Mouse (Mus musculus) heart, postnatal 25 days (tissue): ENCODE results near the gene Arhgef7. TPM values are rescaled to one million over a fixed set of nuclear protein-coding genes. Genes with fewer than 3 reads are reported as not detected.

Experiments used
- DNase-seq: peaks from one replicate; pipeline ENCODE4 v3.0.0; 2022; ENCODE audit warnings: low spot score
- intact Hi-C: fragments of 180-260 bp; cut with DNase I; formaldehyde crosslinking; loops from one replicate; pipeline ENCODE4 v1.15.1; 2025
- total RNA-seq, 2 experiments: library from RNA; stranded (reverse); gene quantifications; 2 replicates each; pipeline ENCODE4 v1.2.3; 2021

Arhgef7 gene
- total RNA-seq: 100 to 1,000 TPM; 153 to 155 TPM

- intact Hi-C loops: no loop called here
- DNase-seq: no peak
Observed at GRCm38 (mm10) chr8:11727651-11728481, at the start of gene Arhgef7. Gene Arhgef7 (plus strand): TSS chr8:11727721.

GRCm38 (mm10) chr8:11684558-11684957, 43.0 kb upstream of the Arhgef7 start:
- intact Hi-C loops: no loop called here
- no peak for DNase-seq

- DNase-seq: no peak
- intact Hi-C loops: no loop called here
Observed at GRCm38 (mm10) chr8:11687251-11687650, 40.3 kb upstream of the Arhgef7 start.

- intact Hi-C loops: no loop called here
Observed at GRCm38 (mm10) chr8:11689945-11690344, 37.6 kb upstream of the Arhgef7 start.

GRCm38 (mm10) chr8:11691284-11691683, 36.2 kb upstream of the Arhgef7 start:
- DNase-seq: no peak
- intact Hi-C loops: no loop called here

More at GRCm38 (mm10) chr8:11689945-11690344, 37.6 kb upstream of the Arhgef7 start:
- no peak for DNase-seq

GRCm38 (mm10) chr8:11691761-11692160, 35.8 kb upstream of the Arhgef7 start:
- intact Hi-C loops: no loop called here
- DNase-seq: no peak

- DNase-seq: no peak
- intact Hi-C loops: no loop called here
Observed at GRCm38 (mm10) chr8:11692455-11692854, 35.1 kb upstream of the Arhgef7 start.

GRCm38 (mm10) chr8:11693972-11694371, 33.5 kb upstream of the Arhgef7 start:
- no peak for DNase-seq
- intact Hi-C loops: no loop called here

GRCm38 (mm10) chr8:11696176-11696575, 31.3 kb upstream of the Arhgef7 start:
- intact Hi-C loops: no loop called here
- no peak for DNase-seq

- DNase-seq: no peak
- intact Hi-C loops: no loop called here
Observed at GRCm38 (mm10) chr8:11697467-11697866, 30.1 kb upstream of the Arhgef7 start.

- DNase-seq: no peak
- intact Hi-C loops: loop anchor here (2.0 to 5.0 kb wide), 4 partner anchors 67 to 192 kb away; no protein-coding TSS in a partner anchor
Observed at GRCm38 (mm10) chr8:11699442-11700001, 28.0 kb upstream of the Arhgef7 start.

GRCm38 (mm10) chr8:11700060-11701032, 27.2 kb upstream of the Arhgef7 start:
- intact Hi-C loops: loop anchor here (2.0 to 5.0 kb wide), 4 partner anchors 68 to 193 kb away; no protein-coding TSS in a partner anchor
- DNase-seq: peak; percentile 21

- DNase-seq: no peak
- intact Hi-C loops: loop anchor here (2.0 to 5.0 kb wide), 4 partner anchors 69 to 194 kb away; no protein-coding TSS in a partner anchor
Observed at GRCm38 (mm10) chr8:11701033-11701362, 26.5 kb upstream of the Arhgef7 start, which contains the start of gene 1700016D06Rik. Gene 1700016D06Rik (minus strand): TSS chr8:11701063.

- intact Hi-C loops: loop anchor here (2.0 to 5.0 kb wide), 4 partner anchors 69 to 194 kb away; no protein-coding TSS in a partner anchor
- DNase-seq: no peak
Observed at GRCm38 (mm10) chr8:11701428-11701827, 26.1 kb upstream of the Arhgef7 start.

- DNase-seq: no peak
- intact Hi-C loops: loop anchor here (5.0 kb wide), 3 partner anchors 71 to 196 kb away; no protein-coding TSS in a partner anchor
Observed at GRCm38 (mm10) chr8:11703789-11704188, 23.7 kb upstream of the Arhgef7 start.

GRCm38 (mm10) chr8:11704716-11705420, 22.7 kb upstream of the Arhgef7 start:
- intact Hi-C loops: loop anchor here (5.0 kb wide), 3 partner anchors 73 to 198 kb away; no protein-coding TSS in a partner anchor

GRCm38 (mm10) chr8:11705818-11706217, 21.7 kb upstream of the Arhgef7 start:
- DNase-seq: peak; percentile 45
- intact Hi-C loops: no loop called here

More at GRCm38 (mm10) chr8:11704716-11705420, 22.7 kb upstream of the Arhgef7 start:
- DNase-seq: no peak

GRCm38 (mm10) chr8:11707701-11708100, 19.8 kb upstream of the Arhgef7 start:
- no peak for DNase-seq

GRCm38 (mm10) chr8:11708815-11709214, 18.7 kb upstream of the Arhgef7 start:
- no peak for DNase-seq
- intact Hi-C loops: no loop called here

More at GRCm38 (mm10) chr8:11707701-11708100, 19.8 kb upstream of the Arhgef7 start:
- intact Hi-C loops: no loop called here
